8 mouse cellular contexts compared by ENCODE assay signal in genomic region chr8:70803761-70804480, GRCm38 (mm10). TPM values are rescaled to one million over a fixed set of nuclear protein-coding genes. Genes with fewer than 3 reads are reported as not detected.
DNase-seq lines count a peak whose midpoint lies in the region; ATAC-seq and TF ChIP-seq lines count a peak whose summit lies in the region.

No protein-coding gene starts in this region.

- H3K27ac ChIP-seq in heart, embryonic 13.5 days (replicated peaks): no peak overlapping the region
- no peak overlapping the region for H3K27ac ChIP-seq in kidney, postnatal 0 days
- H3K27ac ChIP-seq in lung, embryonic 15.5 days: no peak overlapping the region

- no peaks in the 10 kb centered on the region for H3K9me3 ChIP-seq in erythroblast, embryonic 14.5 days (ENCODE audit: control insufficient read depth, low read length)
- no peaks in the 10 kb centered on the region for H3K9me3 ChIP-seq in heart, embryonic 13.5 days
- H3K9me3 ChIP-seq in kidney, postnatal 0 days (replicated peaks; ENCODE audit: low read length): no peaks in the 10 kb centered on the region
- no peaks in the 10 kb centered on the region for H3K9me3 ChIP-seq in lung, embryonic 15.5 days

- TF ChIP-seq CTCF in kidney, postnatal 0 days (IDR thresholded peaks at IDR 0.05; ENCODE audit: low read depth): no peak

- H3K4me3 ChIP-seq in erythroblast, embryonic 14.5 days (replicated peaks): peak overlapping the region; percentile 66
- peak overlapping the region; percentile 63 for H3K4me3 ChIP-seq in heart, embryonic 13.5 days
- peak overlapping the region; percentile 43 for H3K4me3 ChIP-seq in kidney, postnatal 0 days (replicated peaks; ENCODE audit: low read depth, low read length)
- peak overlapping the region; percentile 52 for H3K4me3 ChIP-seq in lung, embryonic 15.5 days

- H3K4me2 ChIP-seq in heart, embryonic 13.5 days: peak overlapping the region; percentile 95
- peak overlapping the region; percentile 88 for H3K4me2 ChIP-seq in kidney, postnatal 0 days (ENCODE audit: low read length)
- H3K4me2 ChIP-seq in lung, embryonic 15.5 days: peak overlapping the region; percentile 94

- peak overlapping the region; percentile 75 for H3K9ac ChIP-seq in heart, embryonic 13.5 days
- H3K9ac ChIP-seq in kidney, postnatal 0 days (ENCODE audit: low read depth, low read length): peak overlapping the region; percentile 35; the same call in 1 of the 2 replicates
- H3K9ac ChIP-seq in lung, embryonic 15.5 days: peak overlapping the region; percentile 23; the same call in 1 of the 2 replicates

- peaks cover 57% of the 10 kb centered on the region for H3K4me1 ChIP-seq in erythroblast, embryonic 14.5 days (ENCODE audit: control insufficient read depth)
- peaks cover 13% of the 10 kb centered on the region for H3K4me1 ChIP-seq in heart, embryonic 13.5 days
- H3K4me1 ChIP-seq in kidney, postnatal 0 days (replicated peaks; ENCODE audit: insufficient read depth, low read length): peaks cover 9% of the 10 kb centered on the region
- peaks cover 12% of the 10 kb centered on the region for H3K4me1 ChIP-seq in lung, embryonic 15.5 days

- no peak for ATAC-seq in erythroblast, adult 5-6 weeks (replicated peaks; ENCODE audit: low FRiP score, poor library complexity, severe bottlenecking)
- 0 out of 2 replicates have a peak, but pooled peaks have one; percentile 10 for ATAC-seq in heart, embryonic 13.5 days (ENCODE audit: extremely low read depth, insufficient number of reproducible peaks, low FRiP score, low TSS enrichment)
- ATAC-seq in kidney, postnatal 0 days (replicated peaks; ENCODE audit: low FRiP score, low read depth): no peak
- peak; percentile 47; the same call in 1 of the 2 replicates for ATAC-seq in lung, embryonic 15.5 days (ENCODE audit: borderline replicate concordance, extremely low read depth, low FRiP score, low TSS enrichment)
- peak; percentile 37 for ATAC-seq in neutrophil, adult 5-6 weeks (ENCODE audit: extremely low read depth, insufficient number of reproducible peaks, low FRiP score, poor library complexity, severe bottlenecking)

- under 1% methylated on average over 43 of the region's 47 CpGs for WGBS in heart, embryonic 13.5 days
- WGBS in kidney, postnatal 0 days: 1% methylated on average over 47 of the region's 47 CpGs
- 2% methylated on average over 45 of the region's 47 CpGs for WGBS in lung, embryonic 15.5 days

- no peaks in the 10 kb centered on the region for H3K36me3 ChIP-seq in erythroblast, embryonic 14.5 days (ENCODE audit: control insufficient read depth)
- no peaks in the 10 kb centered on the region for H3K36me3 ChIP-seq in heart, embryonic 13.5 days
- no peaks in the 10 kb centered on the region for H3K36me3 ChIP-seq in kidney, postnatal 0 days (ENCODE audit: insufficient read depth, low read length)
- no peaks in the 10 kb centered on the region for H3K36me3 ChIP-seq in lung, embryonic 15.5 days

- peak; percentile 50 for DNase-seq in c-Kit-positive CD71-negative TER-119-negative erythroid progenitor cells, embryonic 14.5 days (ENCODE audit: low read depth)
- DNase-seq in kidney, postnatal 0 days (ENCODE audit: low spot score): no peak
- peak; percentile 87 to 90 for DNase-seq in thymus, postnatal 36 days

- peaks cover 33% of the 10 kb centered on the region for H3K27me3 ChIP-seq in erythroblast, embryonic 14.5 days (ENCODE audit: control insufficient read depth)
- peaks cover 81% of the 10 kb centered on the region for H3K27me3 ChIP-seq in heart, embryonic 13.5 days (replicated peaks)
- H3K27me3 ChIP-seq in kidney, postnatal 0 days (ENCODE audit: insufficient read depth, low read length): peaks cover 6% of the 10 kb centered on the region; the same call in 1 of the 2 replicates
- H3K27me3 ChIP-seq in lung, embryonic 15.5 days: peaks cover 49% of the 10 kb centered on the region

RNA-seq across cellular contexts. Expression of gene Mast3, which starts 0.9 kb away (rescaled TPM):
- 3.7 and 4.8 TPM in 2 replicates for polyA plus RNA-seq in erythroblast, embryonic 14.5 days (2012)
- total RNA-seq in erythroblast, adult 5-6 weeks (2015; ENCODE audit: low replicate concordance): 21.7 and 29.2 TPM in 2 replicates
- 3.9 and 5.4 TPM in 2 replicates for total RNA-seq in erythroblast, adult 5-6 weeks (2017; ENCODE audit: low replicate concordance)
- 5.6 and 6.7 TPM in 2 replicates for polyA plus RNA-seq in heart, embryonic 13.5 days (2015; fragmentation: Nextera tagmentation; extraction: Ambion mirVana)
- polyA plus RNA-seq in kidney, postnatal 0 days (2015; fragmentation: Nextera tagmentation; extraction: Ambion mirVana): 8.4 and 10.2 TPM in 2 replicates
- polyA plus RNA-seq in lung, embryonic 15.5 days (2015; fragmentation: Nextera tagmentation; extraction: Ambion mirVana): 13.6 and 15.8 TPM in 2 replicates
- 30.7 and 40.2 TPM in 2 replicates for total RNA-seq in neutrophil, adult 5-6 weeks (2017)

RNA-seq across cellular contexts. Expression of gene Il12rb1, which starts 4.3 kb away (rescaled TPM):
- polyA plus RNA-seq in erythroblast, embryonic 14.5 days (2012): 0.03 TPM in 1 of 2 replicates, not detected in the other
- not detected in 2 replicates for total RNA-seq in erythroblast, adult 5-6 weeks (2015; ENCODE audit: low replicate concordance)
- total RNA-seq in erythroblast, adult 5-6 weeks (2017; ENCODE audit: low replicate concordance): 0.14 and 0.51 TPM in 2 replicates
- polyA plus RNA-seq in heart, embryonic 13.5 days (2015; fragmentation: Nextera tagmentation; extraction: Ambion mirVana): not detected in 2 replicates
- polyA plus RNA-seq in kidney, postnatal 0 days (2015; fragmentation: Nextera tagmentation; extraction: Ambion mirVana): 0.09 and 0.13 TPM in 2 replicates
- 0.16 and 0.27 TPM in 2 replicates for polyA plus RNA-seq in lung, embryonic 15.5 days (2015; fragmentation: Nextera tagmentation; extraction: Ambion mirVana)
- total RNA-seq in neutrophil, adult 5-6 weeks (2017): 0.98 and 3.1 TPM in 2 replicates

RNA-seq across cellular contexts. Expression of gene Pik3r2, which starts 27.4 kb away (rescaled TPM):
- 3.8 and 4.9 TPM in 2 replicates for polyA plus RNA-seq in erythroblast, embryonic 14.5 days (2012)
- 4.8 and 12.1 TPM in 2 replicates for total RNA-seq in erythroblast, adult 5-6 weeks (2015; ENCODE audit: low replicate concordance)
- total RNA-seq in erythroblast, adult 5-6 weeks (2017; ENCODE audit: low replicate concordance): 5.9 and 6.3 TPM in 2 replicates
- 34.9 and 36.5 TPM in 2 replicates for polyA plus RNA-seq in heart, embryonic 13.5 days (2015; fragmentation: Nextera tagmentation; extraction: Ambion mirVana)
- 43.8 and 47.2 TPM in 2 replicates for polyA plus RNA-seq in kidney, postnatal 0 days (2015; fragmentation: Nextera tagmentation; extraction: Ambion mirVana)
- 56.1 and 56.8 TPM in 2 replicates for polyA plus RNA-seq in lung, embryonic 15.5 days (2015; fragmentation: Nextera tagmentation; extraction: Ambion mirVana)
- 19.9 and 20.3 TPM in 2 replicates for total RNA-seq in neutrophil, adult 5-6 weeks (2017)

RNA-seq across cellular contexts. Expression of gene Arrdc2, which starts 35.6 kb away (rescaled TPM):
- 28.7 and 50.4 TPM in 2 replicates for polyA plus RNA-seq in erythroblast, embryonic 14.5 days (2012)
- 15.0 and 25.7 TPM in 2 replicates for total RNA-seq in erythroblast, adult 5-6 weeks (2015; ENCODE audit: low replicate concordance)
- total RNA-seq in erythroblast, adult 5-6 weeks (2017; ENCODE audit: low replicate concordance): 18.1 and 30.8 TPM in 2 replicates
- polyA plus RNA-seq in heart, embryonic 13.5 days (2015; fragmentation: Nextera tagmentation; extraction: Ambion mirVana): 1.9 and 2.4 TPM in 2 replicates
- polyA plus RNA-seq in kidney, postnatal 0 days (2015; fragmentation: Nextera tagmentation; extraction: Ambion mirVana): 6.8 and 7.5 TPM in 2 replicates
- 4.5 and 5.5 TPM in 2 replicates for polyA plus RNA-seq in lung, embryonic 15.5 days (2015; fragmentation: Nextera tagmentation; extraction: Ambion mirVana)
- 20.7 and 24.9 TPM in 2 replicates for total RNA-seq in neutrophil, adult 5-6 weeks (2017)

RNA-seq across cellular contexts. Expression of gene Mpv17l2, which starts 43.2 kb away (rescaled TPM):
- polyA plus RNA-seq in erythroblast, embryonic 14.5 days (2012): 11.4 and 15.6 TPM in 2 replicates
- 8.2 and 9.6 TPM in 2 replicates for total RNA-seq in erythroblast, adult 5-6 weeks (2015; ENCODE audit: low replicate concordance)
- total RNA-seq in erythroblast, adult 5-6 weeks (2017; ENCODE audit: low replicate concordance): 3.8 and 6.4 TPM in 2 replicates
- polyA plus RNA-seq in heart, embryonic 13.5 days (2015; fragmentation: Nextera tagmentation; extraction: Ambion mirVana): 41.6 and 48.4 TPM in 2 replicates
- polyA plus RNA-seq in kidney, postnatal 0 days (2015; fragmentation: Nextera tagmentation; extraction: Ambion mirVana): 78.2 and 80.3 TPM in 2 replicates
- polyA plus RNA-seq in lung, embryonic 15.5 days (2015; fragmentation: Nextera tagmentation; extraction: Ambion mirVana): 35.4 and 36.2 TPM in 2 replicates
- 4.5 and 4.8 TPM in 2 replicates for total RNA-seq in neutrophil, adult 5-6 weeks (2017)

Comparison
In these comparisons a context has a peak if more than half of its experiments do, and no peak if none do; other contexts are left out.
1. ATAC-seq: peak in heart, embryonic 13.5 days (single experiment), lung, embryonic 15.5 days (single experiment) and neutrophil, adult 5-6 weeks (single experiment); none in erythroblast, adult 5-6 weeks (single experiment) and kidney, postnatal 0 days (single experiment).
2. H3K9ac ChIP-seq: peak in every context shown above with its lines; median percentile 75 in heart, embryonic 13.5 days; 35 in kidney, postnatal 0 days; 23 in lung, embryonic 15.5 days.
3. Peak in every context shown above with its lines, with median percentiles within 50 percentile points of each other: H3K4me3 ChIP-seq and H3K4me2 ChIP-seq.